Mouse (Mus musculus): ENCODE results near the gene Bbs5. TPM values are rescaled to one million over a fixed set of nuclear protein-coding genes. Genes with fewer than 3 reads are reported as not detected.

Gene Bbs5
- polyA plus RNA-seq, 1 experiment from 2014 or later: 18.2 TPM

- no peak overlapping the region for H3K27ac ChIP-seq
- 86% methylated on average over 4 of the region's 4 CpGs for WGBS
- H3K9me3 ChIP-seq (replicated peaks; ENCODE audit: low read length): no peaks in the 10 kb centered on the region
- no peak overlapping the region for H3K4me3 ChIP-seq (replicated peaks; ENCODE audit: low read depth, low read length)
- no peaks in the 10 kb centered on the region for H3K27me3 ChIP-seq (ENCODE audit: insufficient read depth, low read length)
- no peaks in the 10 kb centered on the region for H3K4me1 ChIP-seq (replicated peaks; ENCODE audit: insufficient read depth, low read length)
- no peak overlapping the region for H3K9ac ChIP-seq (ENCODE audit: low read depth, low read length)
- TF ChIP-seq CTCF (IDR thresholded peaks at IDR 0.05; ENCODE audit: low read depth): no peak
- H3K4me2 ChIP-seq (ENCODE audit: low read length): no peak overlapping the region
- no peak for DNase-seq (ENCODE audit: low spot score)
- 0 out of 2 replicates have a peak, but pooled peaks cover 9% of the 10 kb centered on the region for H3K36me3 ChIP-seq (ENCODE audit: insufficient read depth, low read length)
- no peak for ATAC-seq (replicated peaks; ENCODE audit: low FRiP score, low read depth)
These were observed 12.4 kb downstream of the Bbs5 start for GRCm38 (mm10) chr2:69659326-69659725.

GRCm38 (mm10) chr2:69663827-69664476, 17.0 kb downstream of the Bbs5 start:
- no peaks in the 10 kb centered on the region for H3K4me1 ChIP-seq (replicated peaks; ENCODE audit: insufficient read depth, low read length)
- no peaks in the 10 kb centered on the region for H3K36me3 ChIP-seq (ENCODE audit: insufficient read depth, low read length)
- WGBS: 54% methylated on average over 13 of the region's 13 CpGs
- no peak overlapping the region for H3K4me3 ChIP-seq (replicated peaks; ENCODE audit: low read depth, low read length)
- ATAC-seq (replicated peaks; ENCODE audit: low FRiP score, low read depth) (no peak), DNase-seq (ENCODE audit: low spot score) (peak; percentile 35)
- TF ChIP-seq CTCF (IDR thresholded peaks at IDR 0.05; ENCODE audit: low read depth): no peak
- no peaks in the 10 kb centered on the region for H3K9me3 ChIP-seq (replicated peaks; ENCODE audit: low read length)
- no peak overlapping the region for H3K27ac ChIP-seq
- no peaks in the 10 kb centered on the region for H3K27me3 ChIP-seq (ENCODE audit: insufficient read depth, low read length)
- H3K9ac ChIP-seq (ENCODE audit: low read depth, low read length): no peak overlapping the region
- H3K4me2 ChIP-seq (ENCODE audit: low read length): no peak overlapping the region

- DNase-seq (ENCODE audit: low spot score) (no peak), ATAC-seq (replicated peaks; ENCODE audit: low FRiP score, low read depth) (no peak)
- Histone ChIP-seq H3K4me1 (replicated peaks; ENCODE audit: insufficient read depth, low read length) (no peaks in the 10 kb centered on the region), H3K4me2 (ENCODE audit: low read length) (no peak overlapping the region), H3K9ac (ENCODE audit: low read depth, low read length) (no peak overlapping the region), H3K27ac (no peak overlapping the region), H3K9me3 (replicated peaks; ENCODE audit: low read length) (no peaks in the 10 kb centered on the region), H3K4me3 (replicated peaks; ENCODE audit: low read depth, low read length) (no peak overlapping the region), H3K27me3 (ENCODE audit: insufficient read depth, low read length) (no peaks in the 10 kb centered on the region), H3K36me3 (ENCODE audit: insufficient read depth, low read length) (0 out of 2 replicates have a peak, but pooled peaks cover 3% of the 10 kb centered on the region)
- TF ChIP-seq CTCF (IDR thresholded peaks at IDR 0.05; ENCODE audit: low read depth): no peak
- WGBS: 95% methylated on average over 4 of the region's 4 CpGs
These were observed 20.7 kb downstream of the Bbs5 start for GRCm38 (mm10) chr2:69667656-69668055.

GRCm38 (mm10) chr2:69668414-69668813, 21.4 kb downstream of the Bbs5 start:
- no peaks in the 10 kb centered on the region for H3K4me1 ChIP-seq (replicated peaks; ENCODE audit: insufficient read depth, low read length)
- no peaks in the 10 kb centered on the region for H3K27me3 ChIP-seq (ENCODE audit: insufficient read depth, low read length)
- DNase-seq (ENCODE audit: low spot score) (no peak), ATAC-seq (replicated peaks; ENCODE audit: low FRiP score, low read depth) (no peak)
- 0 out of 2 replicates have a peak, but pooled peaks cover 3% of the 10 kb centered on the region for H3K36me3 ChIP-seq (ENCODE audit: insufficient read depth, low read length)
- H3K9ac ChIP-seq (ENCODE audit: low read depth, low read length): no peak overlapping the region
- no peak overlapping the region for H3K4me3 ChIP-seq (replicated peaks; ENCODE audit: low read depth, low read length)
- TF ChIP-seq CTCF (IDR thresholded peaks at IDR 0.05; ENCODE audit: low read depth): no peak
- no peak overlapping the region for H3K4me2 ChIP-seq (ENCODE audit: low read length)
- no peaks in the 10 kb centered on the region for H3K9me3 ChIP-seq (replicated peaks; ENCODE audit: low read length)
- no peak overlapping the region for H3K27ac ChIP-seq
- WGBS: 92% methylated on average over 6 of the region's 6 CpGs

- H3K4me3 ChIP-seq (replicated peaks; ENCODE audit: low read depth, low read length): no peak within 1 kb of the TSS
- no peaks in the 10 kb centered on the region for H3K27me3 ChIP-seq (ENCODE audit: insufficient read depth, low read length)
- H3K27ac ChIP-seq: no peak within 1 kb of the TSS
- WGBS: 73% methylated on average over 9 of the region's 9 CpGs
- 0 out of 2 replicates have a peak, but pooled peaks cover 3% of the 10 kb centered on the region for H3K36me3 ChIP-seq (ENCODE audit: insufficient read depth, low read length)
- H3K9ac ChIP-seq (ENCODE audit: low read depth, low read length): no peak within 1 kb of the TSS
- no peak for TF ChIP-seq CTCF (IDR thresholded peaks at IDR 0.05; ENCODE audit: low read depth)
- ATAC-seq (replicated peaks; ENCODE audit: low FRiP score, low read depth) (no peak), DNase-seq (ENCODE audit: low spot score) (no peak)
- no peak within 1 kb of the TSS for H3K4me2 ChIP-seq (ENCODE audit: low read length)
- no peaks in the 10 kb centered on the region for H3K4me1 ChIP-seq (replicated peaks; ENCODE audit: insufficient read depth, low read length)
- H3K9me3 ChIP-seq (replicated peaks; ENCODE audit: low read length): no peaks in the 10 kb centered on the region
These were observed 22.9 kb downstream of the Bbs5 start, which contains the start of gene Klhl41 for GRCm38 (mm10) chr2:69669853-69670252. Klhl41 (plus strand) TSS chr2:69670120.

GRCm38 (mm10) chr2:69673723-69674122, 26.8 kb downstream of the Bbs5 start:
- H3K27ac ChIP-seq: no peak overlapping the region
- H3K9ac ChIP-seq (ENCODE audit: low read depth, low read length): no peak overlapping the region
- TF ChIP-seq CTCF (IDR thresholded peaks at IDR 0.05; ENCODE audit: low read depth): no peak
- 69% methylated on average over 5 of the region's 5 CpGs for WGBS
- H3K4me3 ChIP-seq (replicated peaks; ENCODE audit: low read depth, low read length): no peak overlapping the region
- H3K4me1 ChIP-seq (replicated peaks; ENCODE audit: insufficient read depth, low read length): no peaks in the 10 kb centered on the region
- no peaks in the 10 kb centered on the region for H3K9me3 ChIP-seq (replicated peaks; ENCODE audit: low read length)
- ATAC-seq (replicated peaks; ENCODE audit: low FRiP score, low read depth): no peak
- H3K27me3 ChIP-seq (ENCODE audit: insufficient read depth, low read length): no peaks in the 10 kb centered on the region
- no peak overlapping the region for H3K4me2 ChIP-seq (ENCODE audit: low read length)
- 0 out of 2 replicates have a peak, but pooled peaks cover 3% of the 10 kb centered on the region for H3K36me3 ChIP-seq (ENCODE audit: insufficient read depth, low read length)
- no peak for DNase-seq (ENCODE audit: low spot score)
